Mouse (Mus musculus) ZHBTc4 (cell line): ENCODE data around the gene C130026I21Rik.
"Not testable (repeated sequence)": the region's sequence is repeated elsewhere in the genome, so short reads cannot be mapped to it uniquely, and the experiment has no call there.

ENCODE experiments used
- DNase-seq: peaks from one replicate; pipeline ENCODE4 v3.0.0-alpha.2; 2011; ENCODE audit warnings: low read depth, low spot score

Gene C130026I21Rik

GRCm38 (mm10) chr1:85270466-85270865 lies at the start of gene C130026I21Rik:
Gene C130026I21Rik (minus strand): TSS chr1:85270566.
- DNase-seq = not testable (repeated sequence)

DNA sequence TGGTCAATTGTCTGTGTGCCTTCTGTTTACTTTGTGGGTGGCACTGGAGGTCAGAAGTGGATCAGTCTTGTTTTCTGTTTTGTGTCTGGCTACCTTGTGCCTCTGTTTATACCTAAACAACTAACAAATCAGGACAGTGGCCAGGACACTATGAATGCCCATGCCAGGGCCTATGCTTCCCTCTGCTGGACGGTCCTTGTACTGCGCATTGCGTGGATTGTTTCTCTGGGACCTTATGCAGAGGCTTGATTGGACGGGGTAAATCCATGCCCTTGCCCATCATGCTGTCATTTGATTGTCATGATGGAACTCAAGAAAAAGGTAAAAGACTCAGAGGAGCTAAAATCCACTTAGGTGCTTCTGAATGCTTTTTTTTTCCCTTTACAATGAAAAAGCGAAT lies 16.7 kb upstream of the C130026I21Rik start:
- not testable (repeated sequence) for DNase-seq

DNA sequence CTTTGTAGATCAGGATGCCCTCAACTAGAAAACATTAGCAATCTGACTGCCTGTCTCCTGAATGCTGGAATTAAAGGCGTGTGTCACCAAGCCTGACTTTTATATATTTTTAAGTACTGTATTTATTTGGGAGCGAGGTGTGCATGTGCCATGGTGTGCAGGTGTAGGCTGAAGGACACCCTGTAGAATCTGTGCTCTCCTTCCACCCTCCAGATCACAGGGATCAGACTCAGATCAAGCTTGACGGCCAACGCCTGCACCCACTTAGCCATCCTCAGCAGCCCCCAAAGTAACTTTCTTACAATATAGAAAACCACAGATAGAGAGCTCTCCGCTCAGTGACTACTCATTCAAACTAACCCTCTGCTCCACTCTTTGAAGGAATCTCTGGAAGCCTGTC lies 6.1 kb upstream of the C130026I21Rik start:
- DNase-seq = not testable (repeated sequence)

GRCm38 (mm10) chr1:85258634-85259033 lies 11.7 kb downstream of the C130026I21Rik start:
- DNase-seq = not testable (repeated sequence)

DNA sequence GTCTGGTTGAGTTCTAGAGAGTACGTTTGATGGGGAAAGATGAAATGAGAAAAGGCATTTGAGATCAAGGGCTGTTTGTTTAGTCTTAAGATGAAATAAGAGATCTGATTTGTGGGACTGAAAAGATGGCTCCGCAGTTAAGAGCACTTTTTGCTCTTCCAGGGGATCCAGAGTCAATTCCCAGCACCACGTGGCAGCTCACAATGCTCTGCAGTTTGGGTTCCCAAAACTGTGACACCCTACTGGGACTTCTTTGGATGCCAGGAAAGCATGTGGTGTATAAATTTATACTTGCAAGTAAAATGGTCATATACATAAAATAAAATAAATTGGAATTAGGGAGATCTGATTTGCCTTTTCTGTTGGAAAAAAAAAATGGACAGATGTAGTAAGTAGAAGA lies 15.1 kb downstream of the C130026I21Rik start:
- not testable (repeated sequence) for DNase-seq

GRCm38 (mm10) chr1:85251211-85251610 lies 19.2 kb downstream of the C130026I21Rik start:
- not testable (repeated sequence) for DNase-seq

DNA sequence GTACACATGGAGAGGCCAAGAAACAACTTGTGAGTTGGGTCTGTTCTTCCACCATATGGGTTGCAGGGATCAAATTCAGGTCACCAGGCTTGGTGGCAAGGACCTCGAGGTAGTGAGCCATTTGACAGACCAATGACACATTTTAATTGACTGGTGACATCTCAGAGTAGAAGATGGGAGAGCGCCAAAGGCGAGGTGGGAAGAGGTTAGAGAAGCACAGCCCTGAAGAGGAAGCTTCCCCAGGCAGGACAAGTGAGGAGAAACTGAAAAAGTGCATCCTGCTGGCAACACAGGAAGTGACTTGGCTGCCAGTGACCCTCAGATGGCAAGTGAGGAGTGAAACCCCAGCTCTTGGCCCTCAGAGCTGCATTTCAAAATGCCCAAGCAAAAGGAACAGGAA lies 21.4 kb downstream of the C130026I21Rik start:
- not testable (repeated sequence) for DNase-seq

DNA sequence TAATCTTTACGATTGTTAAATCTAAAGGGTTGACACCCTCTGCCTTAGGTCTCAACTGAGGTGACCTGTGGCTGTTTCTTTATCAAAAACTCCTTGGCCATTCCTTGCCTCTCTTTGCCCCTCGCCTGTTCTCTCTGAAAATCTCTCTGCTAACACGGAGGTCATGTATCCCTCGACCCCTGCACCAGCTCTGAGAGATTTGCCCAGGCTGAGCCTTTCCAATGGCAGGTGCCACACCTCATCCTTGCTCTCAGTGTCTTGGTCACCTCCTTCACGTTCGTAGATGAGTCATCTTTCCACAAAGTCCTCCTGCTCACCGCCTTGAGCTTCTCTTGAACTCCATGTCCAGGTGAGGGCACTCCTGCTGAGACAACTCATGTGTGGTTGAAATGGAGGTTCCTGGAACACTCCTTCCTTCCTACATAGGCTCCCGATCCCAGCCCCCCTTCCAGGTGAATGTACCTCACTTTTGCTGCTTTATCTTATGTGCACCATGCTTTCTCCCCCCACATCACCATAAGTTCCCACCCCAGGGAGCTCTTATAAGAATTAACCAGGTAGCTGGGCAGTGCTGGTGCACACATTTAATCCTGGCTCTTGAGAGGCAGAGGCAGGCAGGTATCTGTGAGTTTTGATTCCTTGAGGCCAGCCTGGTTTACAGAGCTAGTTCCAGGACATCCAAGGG lies 23.4 kb downstream of the C130026I21Rik start:
- not testable (repeated sequence) for DNase-seq

GRCm38 (mm10) chr1:85246266-85246665 lies 24.1 kb downstream of the C130026I21Rik start:
- peak; percentile 5 for DNase-seq

- not testable (repeated sequence) for DNase-seq
Measured at GRCm38 (mm10) chr1:85244941-85245340, 25.4 kb downstream of the C130026I21Rik start.

DNA sequence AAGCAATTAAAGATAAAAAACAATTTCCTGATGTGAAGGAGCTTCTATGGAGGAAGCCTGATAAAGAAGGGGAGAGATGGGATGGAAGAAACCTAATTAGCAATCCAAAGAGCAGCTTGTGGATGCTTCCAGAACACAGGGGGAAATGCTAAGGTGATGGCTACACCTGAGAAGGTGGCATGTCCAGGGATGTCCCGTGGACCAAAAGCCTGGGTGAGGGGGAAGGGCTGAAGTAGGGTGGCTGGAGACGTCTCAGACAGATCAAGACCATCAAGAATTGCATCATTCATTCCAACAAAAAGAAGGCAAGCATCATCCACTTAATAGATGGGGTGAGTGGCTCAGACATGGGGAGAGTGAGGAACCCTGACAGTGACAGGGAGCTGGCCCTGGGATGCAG lies 27.3 kb downstream of the C130026I21Rik start:
- DNase-seq = not testable (repeated sequence)

DNA sequence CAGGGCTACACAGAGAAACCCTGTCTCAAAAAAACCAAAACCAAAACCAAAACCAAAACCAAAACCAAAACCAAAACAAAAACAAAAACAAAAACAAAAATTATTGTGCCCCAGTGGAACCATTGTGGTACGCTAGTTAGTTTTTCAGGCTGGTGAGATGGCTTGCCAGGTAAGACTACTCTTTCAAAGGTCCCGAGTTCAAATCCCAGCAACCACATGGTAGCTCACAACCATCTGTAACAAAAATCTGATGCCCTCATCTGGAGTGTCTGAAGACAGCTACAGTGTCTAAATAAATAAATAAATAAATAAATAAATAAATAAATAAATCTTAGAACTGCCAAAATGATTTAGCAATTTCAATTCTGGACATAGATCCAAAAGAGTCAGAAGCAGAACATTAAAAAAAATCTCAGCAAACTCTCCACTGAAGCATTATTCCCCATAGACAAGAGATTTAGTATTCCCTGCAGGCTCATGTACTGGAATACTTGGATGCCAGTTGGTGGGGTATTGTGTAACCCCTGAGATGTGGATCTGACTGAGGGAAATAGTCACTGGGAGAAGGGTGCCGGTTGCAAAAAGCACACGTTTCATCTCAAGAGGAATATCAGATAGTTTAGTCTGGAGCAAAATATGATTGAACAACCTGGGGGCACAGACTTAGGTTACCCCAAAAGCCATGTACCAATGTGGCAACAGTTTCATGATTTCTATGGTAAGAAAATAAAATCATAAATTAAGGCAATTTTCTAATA lies 31.2 kb downstream of the C130026I21Rik start:
- not testable (repeated sequence) for DNase-seq

- not testable (repeated sequence) for DNase-seq
Measured at GRCm38 (mm10) chr1:85206531-85206930, 63.8 kb downstream of the C130026I21Rik start.

- not testable (repeated sequence) for DNase-seq
Measured at GRCm38 (mm10) chr1:85199523-85199922, 70.8 kb downstream of the C130026I21Rik start.

GRCm38 (mm10) chr1:85198647-85199350 lies 71.6 kb downstream of the C130026I21Rik start:
- not testable (repeated sequence) for DNase-seq

DNA sequence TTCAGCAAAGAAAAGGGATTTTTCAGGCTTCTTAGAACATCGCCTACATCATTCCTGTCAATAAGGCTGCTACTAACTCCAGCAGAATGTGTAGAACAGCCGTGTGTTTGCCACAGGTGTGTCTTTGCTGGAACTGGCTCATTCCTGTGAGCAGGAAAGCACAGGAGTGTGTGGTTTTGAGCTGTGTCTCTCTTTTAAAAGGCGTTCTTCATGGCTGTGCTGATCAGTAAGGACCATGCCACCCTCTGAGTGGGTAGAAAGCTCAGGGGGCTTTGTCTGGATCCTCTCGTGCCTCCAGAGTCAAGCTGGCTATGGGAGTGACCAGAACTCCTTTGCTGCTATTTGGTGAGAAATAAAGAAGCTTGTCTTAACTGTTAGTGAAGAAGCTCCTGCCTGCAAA lies 73.6 kb downstream of the C130026I21Rik start:
- DNase-seq = not testable (repeated sequence)

- not testable (repeated sequence) for DNase-seq
Measured at GRCm38 (mm10) chr1:85193761-85194160, 76.6 kb downstream of the C130026I21Rik start.

- DNase-seq = not testable (repeated sequence)
Measured at GRCm38 (mm10) chr1:85181981-85182380, 88.4 kb downstream of the C130026I21Rik start.

DNA sequence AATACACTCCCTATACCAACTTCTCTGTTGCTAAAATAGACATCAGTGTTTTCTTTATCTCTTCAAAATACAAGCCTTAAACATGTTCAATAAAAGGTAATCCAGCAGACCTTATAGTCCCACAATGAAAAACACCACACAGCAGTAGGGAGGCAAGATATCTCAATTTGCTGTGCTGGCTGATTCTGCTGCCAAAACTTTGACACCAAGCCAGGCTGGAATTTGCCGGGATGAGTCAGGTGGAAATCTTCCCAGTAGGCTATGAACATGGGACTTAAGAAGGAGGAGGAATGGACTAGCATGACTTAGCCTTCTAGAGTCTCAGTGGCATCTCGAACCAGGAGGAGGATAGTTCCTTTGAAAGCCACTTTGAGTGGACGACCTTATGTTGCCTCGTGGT lies 91.4 kb downstream of the C130026I21Rik start:
- DNase-seq = not testable (repeated sequence)

GRCm38 (mm10) chr1:85162841-85163240 lies 107.5 kb downstream of the C130026I21Rik start:
- DNase-seq = not testable (repeated sequence)

- DNase-seq = not testable (repeated sequence)
Measured at GRCm38 (mm10) chr1:85155151-85155550, 115.2 kb downstream of the C130026I21Rik start.

- not testable (repeated sequence) for DNase-seq
Measured at GRCm38 (mm10) chr1:85133671-85134070, 136.7 kb downstream of the C130026I21Rik start.
